Mouse (Mus musculus): ENCODE data around the gene Pkd2l1.
"Not testable (repeated sequence)": the region's sequence is repeated elsewhere in the genome, so short reads cannot be mapped to it uniquely, and the experiment has no call there.

Gene Pkd2l1

GRCm38 (mm10) chr19:44157005-44157404 is 35.2 kb downstream of the Pkd2l1 start:
- no peak for DNase-seq (ENCODE audit: low spot score in 2 of 2)

- DNase-seq (ENCODE audit: low spot score in 2 of 2): no peak
Measured at GRCm38 (mm10) chr19:44153781-44154180, 38.5 kb downstream of the Pkd2l1 start.

- peak in 1 of 2 experiments; percentile 6 for DNase-seq (ENCODE audit: low spot score in 2 of 2)
Measured at GRCm38 (mm10) chr19:44148991-44149390, 43.3 kb downstream of the Pkd2l1 start.

GRCm38 (mm10) chr19:44148345-44148744 is 43.9 kb downstream of the Pkd2l1 start:
- peak in 1 of 2 experiments; percentile 11 for DNase-seq (ENCODE audit: low spot score in 2 of 2)

GRCm38 (mm10) chr19:44146951-44147350 is 45.3 kb downstream of the Pkd2l1 start:
- no peak for DNase-seq (ENCODE audit: low spot score in 2 of 2)

GRCm38 (mm10) chr19:44146568-44146879 is 45.7 kb downstream of the Pkd2l1 start:
- DNase-seq (ENCODE audit: low spot score in 2 of 2): no peak

GRCm38 (mm10) chr19:44145702-44146567 is 46.3 kb downstream of the Pkd2l1 start, which contains the start of gene Bloc1s2:
Gene Bloc1s2, minus strand, starts transcription at chr19:44146446.
- peak; percentile 91 to 92 for DNase-seq (ENCODE audit: low spot score in 2 of 2)

GRCm38 (mm10) chr19:44144366-44144765 is 47.9 kb downstream of the Pkd2l1 start:
- no peak for DNase-seq (ENCODE audit: low spot score in 2 of 2)

- no peak for DNase-seq (ENCODE audit: low spot score in 2 of 2)
Measured at GRCm38 (mm10) chr19:44135960-44136485, 56.2 kb downstream of the Pkd2l1 start.

- DNase-seq (ENCODE audit: low spot score in 2 of 2): peak; percentile 94
Measured at GRCm38 (mm10) chr19:44135072-44135959, 56.9 kb downstream of the Pkd2l1 start, which contains the start of gene Cwf19l1. Gene Cwf19l1, minus strand, starts transcription at chr19:44135876.

GRCm38 (mm10) chr19:44132917-44133316 is 59.3 kb downstream of the Pkd2l1 start:
- DNase-seq (ENCODE audit: low spot score in 2 of 2): no peak

GRCm38 (mm10) chr19:44128560-44128959 is 63.7 kb downstream of the Pkd2l1 start:
- no peak for DNase-seq (ENCODE audit: low spot score in 2 of 2)

- no peak for DNase-seq (ENCODE audit: low spot score in 2 of 2)
Measured at GRCm38 (mm10) chr19:44127729-44128497, 64.3 kb downstream of the Pkd2l1 start.

- no peak for DNase-seq (ENCODE audit: low spot score in 2 of 2)
Measured at GRCm38 (mm10) chr19:44121137-44121536, 71.1 kb downstream of the Pkd2l1 start.

- DNase-seq (ENCODE audit: low spot score in 2 of 2): not testable (repeated sequence)
Measured at GRCm38 (mm10) chr19:44120686-44121085, 71.6 kb downstream of the Pkd2l1 start.

- DNase-seq (ENCODE audit: low spot score in 2 of 2): no peak
Measured at GRCm38 (mm10) chr19:44117793-44118192, 74.4 kb downstream of the Pkd2l1 start.

- no peak for DNase-seq (ENCODE audit: low spot score in 2 of 2)
Measured at GRCm38 (mm10) chr19:44111706-44112105, 80.5 kb downstream of the Pkd2l1 start.

GRCm38 (mm10) chr19:44110356-44110755 is 81.9 kb downstream of the Pkd2l1 start:
- no peak for DNase-seq (ENCODE audit: low spot score in 2 of 2)

GRCm38 (mm10) chr19:44108996-44109395 is 83.2 kb downstream of the Pkd2l1 start:
- no peak for DNase-seq (ENCODE audit: low spot score in 2 of 2)

- DNase-seq (ENCODE audit: low spot score in 2 of 2): no peak
Measured at GRCm38 (mm10) chr19:44107661-44108521, 84.4 kb downstream of the Pkd2l1 start.

Data from right cerebral cortex, postnatal 10 days (tissue).